In the genomic region with DNA sequence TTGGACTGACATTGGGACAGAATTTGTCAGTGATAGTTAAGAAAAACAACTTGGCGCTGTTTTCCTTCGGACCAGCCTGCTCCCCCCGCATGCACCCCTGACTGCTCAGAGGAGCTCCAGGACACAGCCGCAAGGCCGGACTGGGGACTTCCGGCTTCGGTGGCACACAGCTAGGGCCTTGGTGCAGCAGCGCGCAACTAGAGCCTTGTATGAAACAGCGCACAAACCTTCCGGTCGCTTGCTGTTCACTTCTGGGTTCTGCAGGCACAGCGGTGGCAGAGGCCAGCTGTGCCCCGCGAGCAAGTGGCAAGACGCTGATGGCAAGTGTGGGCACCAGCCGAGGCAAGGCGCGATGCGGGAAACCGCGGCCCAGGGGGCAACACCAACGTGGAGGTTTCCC, we compare ENCODE assay signal across 9 mouse cellular contexts. TPM values are rescaled to one million over a fixed set of nuclear protein-coding genes. Genes with fewer than 3 reads are reported as not detected.
DNase-seq lines count a peak whose midpoint lies in the region; ATAC-seq and TF ChIP-seq lines count a peak whose summit lies in the region.
"Had no signal": no experiment of that assay in that cellular context is flagged by ENCODE, and none has a peak within 500 bp of the region (broad histone marks: within the 10 kb centered on the region; RNA-seq: fewer than 3 reads in every experiment).

No protein-coding gene starts in this region.

- no peaks in the 10 kb centered on the region for H3K27me3 ChIP-seq in kidney, embryonic 14.5 days (ENCODE audit: control insufficient read depth, insufficient read depth, low read length)
- H3K27me3 ChIP-seq in heart, postnatal 0 days (ENCODE audit: control insufficient read depth, insufficient read depth, low read length) = no peaks in the 10 kb centered on the region
- no peaks in the 10 kb centered on the region for H3K27me3 ChIP-seq in liver, postnatal 0 days (ENCODE audit: insufficient read depth, low read length)

- no peaks in the 10 kb centered on the region for H3K4me1 ChIP-seq in kidney, embryonic 14.5 days (ENCODE audit: control insufficient read depth, insufficient read depth, low read length)
- H3K4me1 ChIP-seq in heart, postnatal 0 days (ENCODE audit: control insufficient read depth, insufficient read depth) = no peaks in the 10 kb centered on the region
- no peaks in the 10 kb centered on the region for H3K4me1 ChIP-seq in liver, postnatal 0 days (ENCODE audit: insufficient read depth)

- 73% methylated on average over 23 of the region's 23 CpGs for WGBS in kidney, embryonic 14.5 days
- 52% methylated on average over 23 of the region's 23 CpGs for WGBS in heart, postnatal 0 days
- WGBS in liver, postnatal 0 days (ENCODE audit: insufficient replicate concordance) = 65% methylated on average over 23 of the region's 23 CpGs

- H3K4me3 ChIP-seq in kidney, embryonic 14.5 days (ENCODE audit: low read length) = no peak overlapping the region
- H3K4me3 ChIP-seq in heart, postnatal 0 days (ENCODE audit: low read depth, low read length) = peak overlapping the region; percentile 24
- H3K4me3 ChIP-seq in liver, postnatal 0 days (ENCODE audit: low read depth, low read length) = no peak overlapping the region

- H3K9ac ChIP-seq in kidney, embryonic 14.5 days (ENCODE audit: low read depth, low read length) = no peak overlapping the region
- H3K9ac ChIP-seq in heart, postnatal 0 days (replicated peaks; ENCODE audit: low read depth, low read length) = no peak overlapping the region
- H3K9ac ChIP-seq in liver, postnatal 0 days (replicated peaks) = no peak overlapping the region

- no peak overlapping the region for H3K27ac ChIP-seq in kidney, embryonic 14.5 days (ENCODE audit: low read depth, low read length)
- H3K27ac ChIP-seq in heart, postnatal 0 days (ENCODE audit: low read depth) = no peak overlapping the region
- H3K27ac ChIP-seq in liver, postnatal 0 days (ENCODE audit: low read depth) = no peak overlapping the region

- no peak for DNase-seq in kidney, postnatal 14 days
- DNase-seq in ES-CJ7 (ENCODE audit: low read depth, low spot score) = peak; percentile 52
- DNase-seq in heart, postnatal 0 days (ENCODE audit: low spot score) = no peak
- DNase-seq in liver, postnatal 0 days = no peak
- DNase-seq in layer of hippocampus, adult 9-11 months = no peak
- DNase-seq in adrenal gland, adult (ENCODE audit: inconsistent age in 2 of 2, low spot score in 1 of 2) = no peak
- DNase-seq in adrenal gland, adult 18-20 months (ENCODE audit: low spot score in 2 of 2) = no peak
- DNase-seq: cerebellum, adult 2 months had no signal

- no peak for TF ChIP-seq EP300 in heart, postnatal 0 days (IDR thresholded peaks at IDR 0.05; ENCODE audit: low read depth)
- no peak for TF ChIP-seq EP300 in liver, postnatal 0 days (IDR thresholded peaks at IDR 0.05; ENCODE audit: low read depth)

- peak overlapping the region; percentile 17; the same call in 1 of the 2 replicates for H3K4me2 ChIP-seq in kidney, embryonic 14.5 days (replicated peaks; ENCODE audit: low read depth, low read length)
- peak overlapping the region; percentile 57 for H3K4me2 ChIP-seq in heart, postnatal 0 days (ENCODE audit: low read depth, low read length)
- peak overlapping the region; percentile 13; the same call in 1 of the 2 replicates for H3K4me2 ChIP-seq in liver, postnatal 0 days (ENCODE audit: low read depth, low read length)

- no peak for ATAC-seq in kidney, embryonic 14.5 days (ENCODE audit: low FRiP score, low TSS enrichment)
- no peak for ATAC-seq in heart, postnatal 0 days (ENCODE audit: insufficient read depth, low read depth)
- no peak for ATAC-seq in liver, postnatal 0 days

- peaks cover 13% of the 10 kb centered on the region for H3K9me3 ChIP-seq in kidney, embryonic 14.5 days (ENCODE audit: control insufficient read depth, low read length)
- H3K9me3 ChIP-seq in heart, postnatal 0 days (replicated peaks; ENCODE audit: control insufficient read depth, low read length) = peaks cover 12% of the 10 kb centered on the region; the same call in 1 of the 2 replicates
- peaks cover 9% of the 10 kb centered on the region; the same call in 1 of the 2 replicates for H3K9me3 ChIP-seq in liver, postnatal 0 days (ENCODE audit: low read length)

- no peak for TF ChIP-seq CTCF in heart, postnatal 0 days (IDR thresholded peaks at IDR 0.05; ENCODE audit: low read depth)
- TF ChIP-seq CTCF in liver, postnatal 0 days (IDR thresholded peaks at IDR 0.05; ENCODE audit: low read depth) = no peak

- H3K36me3 ChIP-seq in kidney, embryonic 14.5 days (ENCODE audit: control insufficient read depth, insufficient read depth, low read length) = no peaks in the 10 kb centered on the region
- no peaks in the 10 kb centered on the region for H3K36me3 ChIP-seq in heart, postnatal 0 days (replicated peaks; ENCODE audit: control insufficient read depth, insufficient read depth, low read length)
- no peaks in the 10 kb centered on the region for H3K36me3 ChIP-seq in liver, postnatal 0 days (replicated peaks; ENCODE audit: insufficient read depth, low read length)

RNA-seq across cellular contexts. Expression of a gene that starts 12.9 kb away (rescaled TPM):
- polyA plus RNA-seq in kidney, embryonic 14.5 days (2014; fragmentation: Nextera tagmentation; extraction: Ambion mirVana) = 20.9 and 24.5 TPM in 2 replicates
- 19.5 and 21.6 TPM in 2 replicates for total RNA-seq in heart, postnatal 0 days (2014; rRNA removed; ENCODE audit: low replicate concordance)
- 11.2 and 12.8 TPM in 2 replicates for polyA plus RNA-seq in heart, postnatal 0 days (2015; fragmentation: Nextera tagmentation; extraction: Ambion mirVana)
- polyA plus RNA-seq in liver, postnatal 0 days (2015; fragmentation: Nextera tagmentation; extraction: Ambion mirVana) = 186 and 224 TPM in 2 replicates
- total RNA-seq in adrenal gland, adult 18-20 months (2021) = 10 to 100 TPM; 21.4 to 23.4 TPM
